Mouse (Mus musculus): ENCODE data around the gene Usp40. TPM values are rescaled to one million over a fixed set of nuclear protein-coding genes. Genes with fewer than 3 reads are reported as not detected.

Gene Usp40
- total RNA-seq, 2 experiments from 2014 or later: 10.6 to 27.2 TPM

- ATAC-seq (replicated peaks; ENCODE audit: poor library complexity, severe bottlenecking): no peak
Observed at GRCm38 (mm10) chr1:87953073-87953472, 55.3 kb downstream of the Usp40 start.

GRCm38 (mm10) chr1:87951641-87952040 lies 56.7 kb downstream of the Usp40 start:
- ATAC-seq (replicated peaks; ENCODE audit: poor library complexity, severe bottlenecking): no peak

DNA sequence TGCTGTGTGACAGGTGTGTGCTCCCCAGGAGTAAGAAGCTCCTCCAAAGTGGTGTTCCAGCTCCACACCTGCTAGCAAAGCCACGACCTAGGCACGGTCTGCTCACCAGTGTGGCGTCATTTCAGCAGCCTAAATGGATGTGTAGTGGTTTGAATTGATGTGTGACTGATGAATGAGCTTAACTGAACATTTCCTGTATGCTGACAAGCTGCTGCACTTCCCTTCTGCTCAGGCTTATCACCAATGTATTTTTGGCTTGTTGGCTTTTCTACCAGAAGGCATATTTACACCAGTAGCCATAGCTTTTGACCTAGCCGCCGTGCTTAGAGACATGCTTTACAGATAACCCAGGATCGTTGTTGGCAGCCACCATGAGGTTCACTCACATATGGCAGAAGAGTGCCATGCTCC lies 60.7 kb downstream of the Usp40 start:
- 0 out of 2 replicates have a peak, but pooled peaks have one; percentile 26 for ATAC-seq (replicated peaks; ENCODE audit: poor library complexity, severe bottlenecking)

- no peak for ATAC-seq (replicated peaks; ENCODE audit: poor library complexity, severe bottlenecking)
Observed at GRCm38 (mm10) chr1:87941765-87942164, 66.6 kb downstream of the Usp40 start.

GRCm38 (mm10) chr1:87936516-87936915 lies 71.8 kb downstream of the Usp40 start:
- no peak for ATAC-seq (replicated peaks; ENCODE audit: poor library complexity, severe bottlenecking)

DNA sequence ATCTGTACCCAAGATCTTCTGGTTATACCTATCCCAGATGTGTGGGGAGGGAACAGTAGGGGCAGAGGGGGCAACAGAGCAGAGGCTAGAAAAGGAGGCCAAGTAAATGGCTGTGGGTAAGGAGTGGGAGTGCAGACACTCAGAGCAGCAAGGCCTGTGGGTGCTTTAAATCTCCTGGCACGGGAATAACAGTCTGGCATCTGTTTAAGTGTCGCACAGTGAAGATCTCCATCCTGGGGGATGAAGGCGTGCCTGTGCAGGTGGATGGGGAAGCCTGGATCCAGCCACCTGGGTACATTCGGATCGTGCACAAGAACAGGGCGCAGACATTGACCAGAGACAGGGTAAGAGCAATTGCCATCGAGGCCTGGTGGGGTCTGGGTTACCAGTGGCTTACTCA lies 72.3 kb downstream of the Usp40 start:
- ATAC-seq (replicated peaks; ENCODE audit: poor library complexity, severe bottlenecking): no peak

DNA sequence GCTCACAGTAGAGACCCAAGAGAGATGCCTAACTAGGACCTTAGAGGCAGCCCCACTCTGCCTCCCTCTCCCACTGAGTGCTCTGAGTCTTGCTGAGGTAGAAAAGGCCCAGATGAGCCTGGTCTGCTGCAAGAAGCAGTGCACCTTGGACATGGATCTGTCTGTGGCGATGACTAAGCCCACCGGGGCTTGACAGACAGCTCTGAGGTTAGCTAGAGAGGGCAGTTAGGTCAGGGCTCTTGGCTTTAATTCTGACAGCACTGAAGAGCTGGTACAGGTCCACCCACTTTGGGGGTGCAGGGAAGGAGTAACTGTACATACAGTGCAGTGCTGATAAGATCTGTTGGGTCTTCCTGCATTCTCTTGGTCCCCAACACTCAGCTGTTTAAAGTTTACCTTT lies 72.8 kb downstream of the Usp40 start:
- ATAC-seq (replicated peaks; ENCODE audit: poor library complexity, severe bottlenecking): no peak

DNA sequence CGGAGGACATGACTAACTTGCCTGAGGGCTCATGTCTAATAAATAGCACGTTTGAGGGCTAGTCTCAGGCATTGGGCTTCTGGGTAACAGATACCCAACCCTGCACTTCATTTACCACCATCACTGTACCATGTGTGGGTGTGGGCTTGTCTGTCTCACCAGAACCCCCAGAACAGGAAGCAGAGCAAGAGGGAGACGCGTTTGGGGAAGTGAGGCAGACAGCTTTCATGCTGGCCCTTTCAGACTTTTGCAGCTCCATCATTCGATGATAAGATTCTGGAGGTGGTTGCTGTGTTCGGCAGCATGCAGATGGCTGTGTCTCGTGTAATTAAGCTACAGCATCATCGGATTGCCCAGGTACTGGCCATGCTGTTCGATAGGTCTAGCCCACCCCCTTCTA lies 73.3 kb downstream of the Usp40 start:
- ATAC-seq (replicated peaks; ENCODE audit: poor library complexity, severe bottlenecking): peak; percentile 81

GRCm38 (mm10) chr1:87933051-87933450 lies 75.3 kb downstream of the Usp40 start:
- no peak for ATAC-seq (replicated peaks; ENCODE audit: poor library complexity, severe bottlenecking)

- ATAC-seq (replicated peaks; ENCODE audit: poor library complexity, severe bottlenecking): no peak
Observed at GRCm38 (mm10) chr1:87929730-87930129, 78.6 kb downstream of the Usp40 start.

GRCm38 (mm10) chr1:87924888-87925287 lies 83.5 kb downstream of the Usp40 start:
- ATAC-seq (replicated peaks; ENCODE audit: poor library complexity, severe bottlenecking): no peak

DNA sequence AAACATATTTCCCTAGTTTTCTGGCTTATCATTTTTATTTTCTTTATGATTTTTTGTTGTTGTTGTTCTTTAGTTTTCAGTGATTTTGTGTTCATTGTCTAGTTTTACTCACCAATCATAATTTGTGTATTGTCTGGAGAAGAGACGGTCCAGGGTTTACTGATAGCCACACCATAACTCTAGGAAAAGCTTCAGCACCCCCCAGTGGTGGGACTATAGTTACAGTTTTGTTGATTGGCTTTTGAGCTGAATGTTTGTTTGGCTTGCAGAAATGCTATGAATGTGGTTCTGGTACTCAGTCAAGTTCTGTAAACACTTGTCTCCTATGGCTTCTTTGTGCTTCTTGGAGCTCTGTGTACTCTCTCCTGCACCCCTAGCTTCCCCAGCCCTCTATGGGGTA lies 85.7 kb downstream of the Usp40 start:
- no peak for ATAC-seq (replicated peaks; ENCODE audit: poor library complexity, severe bottlenecking)

GRCm38 (mm10) chr1:87920056-87920614 lies 88.2 kb downstream of the Usp40 start:
- no peak for ATAC-seq (replicated peaks; ENCODE audit: poor library complexity, severe bottlenecking)

- ATAC-seq (replicated peaks; ENCODE audit: poor library complexity, severe bottlenecking): no peak
Observed at GRCm38 (mm10) chr1:87918061-87918460, 90.3 kb downstream of the Usp40 start.

DNA sequence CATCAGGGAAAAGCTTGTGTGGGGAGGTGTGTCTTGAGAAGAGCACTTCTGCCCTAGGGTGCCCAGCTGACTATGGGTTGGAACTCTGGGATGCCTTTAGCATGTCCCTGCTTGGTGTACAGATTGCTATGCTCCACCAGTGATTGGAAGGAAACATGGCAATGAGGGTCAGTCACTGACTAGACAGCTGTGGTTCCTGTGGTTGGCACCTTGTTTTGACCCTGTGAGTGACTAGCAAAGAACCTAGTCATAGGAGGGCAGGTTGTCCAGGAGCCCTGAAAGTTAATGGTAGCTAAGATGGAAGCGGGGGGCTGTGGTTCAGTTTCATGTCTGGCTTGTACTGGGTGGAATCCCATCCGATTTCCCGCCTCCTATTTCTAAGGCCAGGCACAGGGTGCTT lies 91.0 kb downstream of the Usp40 start:
- ATAC-seq (replicated peaks; ENCODE audit: poor library complexity, severe bottlenecking): no peak

GRCm38 (mm10) chr1:87913356-87913755 lies 95.0 kb downstream of the Usp40 start:
- no peak for ATAC-seq (replicated peaks; ENCODE audit: poor library complexity, severe bottlenecking)

DNA sequence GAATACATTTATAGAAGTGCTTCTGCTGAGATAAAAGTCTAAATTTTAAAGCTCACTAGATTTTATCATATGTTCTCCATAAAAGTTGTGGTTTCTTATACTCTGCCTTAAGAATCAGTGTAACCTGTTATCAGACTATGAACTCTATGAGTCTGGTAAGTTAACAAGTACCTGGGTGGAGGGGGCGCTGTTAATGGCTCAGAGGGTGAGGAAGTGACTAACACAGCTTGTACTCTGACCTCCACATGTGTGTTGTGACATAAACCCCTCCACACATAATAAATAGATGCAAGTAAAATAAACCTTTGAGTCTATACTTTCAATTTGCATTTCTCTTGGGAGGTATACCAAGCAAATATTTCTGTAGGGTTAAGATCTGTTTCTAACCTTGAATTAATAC lies 97.9 kb downstream of the Usp40 start:
- no peak; the same call in 1 of the 2 replicates for ATAC-seq (replicated peaks; ENCODE audit: poor library complexity, severe bottlenecking)

DNA sequence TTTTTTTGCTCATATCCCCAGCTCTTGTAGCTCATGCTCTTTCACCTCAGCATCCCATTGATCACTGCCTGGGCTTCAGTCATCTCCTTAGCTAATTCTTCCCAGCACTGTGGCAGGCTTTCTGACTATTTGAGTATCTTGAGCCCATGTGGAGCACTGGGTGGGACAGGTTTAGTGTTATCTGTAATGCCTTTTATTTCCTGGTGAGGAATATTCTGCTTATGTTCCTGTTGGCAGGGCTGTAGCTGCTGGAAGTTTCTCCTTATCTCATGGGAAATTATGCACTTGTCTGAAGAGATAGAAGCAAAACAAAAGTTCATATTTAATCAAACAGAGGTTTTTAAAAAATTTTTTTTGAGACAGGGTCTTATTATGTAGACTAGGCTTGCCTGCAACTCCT lies 98.8 kb downstream of the Usp40 start:
- ATAC-seq (replicated peaks; ENCODE audit: poor library complexity, severe bottlenecking): no peak

DNA sequence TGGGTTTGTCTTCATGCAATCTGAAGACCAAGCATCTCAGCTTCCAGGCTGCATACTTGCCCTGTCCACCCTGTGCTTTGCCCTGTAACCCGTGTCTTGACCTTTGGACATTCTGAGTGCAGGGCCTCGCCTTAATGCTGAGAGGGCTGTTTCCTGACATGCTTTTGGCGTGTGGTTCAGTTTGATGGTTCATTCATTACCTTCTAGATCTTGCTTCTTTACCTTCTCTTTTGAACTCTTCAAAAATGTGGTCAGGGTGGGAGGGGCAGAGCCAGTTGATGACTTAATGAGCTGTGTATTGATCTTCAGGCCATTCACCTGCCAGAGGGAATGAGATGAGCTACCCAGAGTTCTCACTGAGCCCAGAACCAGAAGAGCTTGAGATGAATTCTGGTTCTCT lies 99.6 kb downstream of the Usp40 start:
- ATAC-seq (replicated peaks; ENCODE audit: poor library complexity, severe bottlenecking): no peak

DNA sequence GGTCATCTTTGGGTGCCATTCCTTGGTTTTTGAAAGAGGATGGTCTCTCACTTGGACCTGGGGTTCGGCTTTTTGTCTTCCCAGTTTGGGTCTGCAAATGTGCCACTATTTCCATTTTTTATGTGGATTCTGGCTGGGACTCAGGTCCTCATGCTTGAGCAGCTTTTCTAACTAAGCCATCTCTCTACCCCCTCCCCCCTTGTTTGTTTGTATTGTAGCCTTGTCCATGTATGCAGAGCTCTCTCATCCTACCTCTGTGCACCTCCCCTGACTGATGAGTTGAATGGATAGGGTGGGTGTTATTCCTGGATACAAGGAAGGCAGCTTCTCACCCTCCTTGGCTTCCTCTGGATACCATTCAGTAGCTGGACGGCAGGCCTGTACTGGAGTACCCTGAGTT lies 100.3 kb downstream of the Usp40 start:
- ATAC-seq (replicated peaks; ENCODE audit: poor library complexity, severe bottlenecking): no peak

GRCm38 (mm10) chr1:87906361-87906956 lies 101.9 kb downstream of the Usp40 start:
- ATAC-seq (replicated peaks; ENCODE audit: poor library complexity, severe bottlenecking): no peak

GRCm38 (mm10) chr1:87902186-87902585 lies 106.2 kb downstream of the Usp40 start:
- ATAC-seq (replicated peaks; ENCODE audit: poor library complexity, severe bottlenecking): no peak

Data from granulocyte monocyte progenitor cell, adult 5-6 weeks (primary cell).